Mouse (Mus musculus) mature B cell (primary cell): ENCODE results near the gene Fbn1.

ENCODE experiments used
- in situ Hi-C: fragments of 300-500 bp; cut with MboI; formaldehyde crosslinking; loops from 2 replicates; pipeline ENCODE4 v1.14.3; 2019

The Fbn1 gene

DNA sequence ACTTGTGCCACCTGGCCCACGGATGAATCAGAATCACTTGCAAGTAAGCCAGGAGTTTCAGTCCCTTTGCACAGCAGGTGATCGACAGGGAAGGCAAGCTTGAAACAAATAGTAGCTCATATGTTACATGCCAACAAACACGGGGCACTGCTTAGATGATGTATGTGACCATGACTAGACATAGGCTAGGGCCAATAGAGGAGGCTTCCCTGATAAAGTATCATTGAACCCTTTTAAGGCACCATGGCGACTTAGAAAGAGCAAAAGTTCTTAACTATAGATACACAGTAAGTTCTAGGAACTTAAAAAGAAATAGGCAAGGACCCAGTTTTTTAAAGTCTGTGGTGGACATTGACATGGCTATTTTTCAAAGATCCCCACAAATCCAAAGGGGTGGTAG is at the start of gene Fbn1:
Fbn1 (minus strand) TSS at position 101 of the 400 bp plus-strand sequence.
- in situ Hi-C loops, result no loop called here

DNA sequence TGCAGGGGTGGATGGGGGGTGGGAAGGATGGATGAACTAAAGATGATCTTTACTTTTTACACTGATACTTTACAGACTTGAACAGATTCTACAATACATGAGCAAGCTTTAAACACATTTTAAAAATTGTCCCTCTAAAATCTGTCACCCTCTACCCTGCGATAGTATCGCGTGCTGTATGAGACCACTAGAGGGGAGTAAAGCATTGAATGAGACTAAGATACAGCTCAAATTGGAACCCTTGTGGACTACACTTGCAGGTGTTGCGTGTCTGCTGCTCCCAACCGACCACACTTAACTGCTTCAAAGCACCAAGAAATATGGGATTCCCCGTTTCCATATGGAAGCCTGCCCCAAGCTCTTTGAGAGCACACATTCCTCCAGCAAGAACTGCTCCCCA is 48.0 kb upstream of the Fbn1 start:
- in situ Hi-C loops, result no loop called here

DNA sequence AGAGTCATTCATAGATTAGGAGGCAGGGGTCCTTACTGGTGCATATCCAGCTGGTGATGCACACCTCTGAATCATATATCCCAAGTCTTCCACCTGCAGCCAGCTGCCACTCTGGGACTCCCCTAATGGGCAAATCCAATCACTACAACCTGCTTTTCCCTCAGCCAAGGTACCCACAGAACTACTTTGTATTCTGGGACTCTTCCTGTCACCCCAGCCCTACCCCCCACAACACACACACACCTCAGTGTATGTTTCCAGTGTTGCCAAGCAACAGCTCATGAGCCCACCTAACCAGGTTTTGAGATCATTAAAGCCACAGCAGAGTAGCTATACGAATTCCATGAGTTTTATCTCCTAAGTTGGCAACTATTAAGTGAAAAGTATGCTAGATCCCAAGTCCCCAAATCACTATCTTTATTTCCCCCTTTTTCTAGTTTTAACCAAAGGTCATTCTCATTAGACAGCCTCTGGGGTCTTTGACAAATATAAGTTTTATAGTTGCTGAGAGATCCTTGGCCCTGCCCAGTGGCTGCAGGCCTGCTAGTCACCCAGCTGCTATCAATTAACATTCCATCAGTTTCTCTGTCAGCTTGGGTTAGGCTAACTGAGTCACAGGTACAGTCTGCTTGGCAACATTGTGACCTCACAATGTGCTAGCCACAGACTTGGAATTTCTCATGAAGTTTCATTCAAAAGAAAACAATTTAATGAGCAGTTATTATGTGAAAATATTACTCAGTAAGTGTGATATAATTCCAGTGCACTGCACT is 41.2 kb upstream of the Fbn1 start:
- in situ Hi-C loops, result no loop called here

DNA sequence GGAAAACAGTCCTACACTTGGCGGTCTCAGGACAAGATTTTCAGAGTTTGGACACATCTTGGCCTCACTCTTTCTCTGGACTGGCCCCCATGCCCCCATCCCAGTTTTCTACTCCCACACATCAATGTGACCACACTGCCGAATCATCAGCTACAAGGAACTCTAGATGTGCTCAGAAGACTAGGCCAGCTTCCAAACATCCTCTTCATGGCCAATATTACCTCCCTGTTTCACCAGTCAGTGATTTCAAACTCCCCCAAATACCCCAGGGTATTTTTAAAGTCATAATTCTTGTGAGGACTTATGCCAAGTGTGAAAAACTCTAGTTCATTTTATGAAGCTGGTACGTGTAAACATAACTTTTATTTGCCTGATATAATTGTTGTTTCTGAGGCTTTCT is 37.2 kb upstream of the Fbn1 start:
- in situ Hi-C loops, result no loop called here

GRCm38 (mm10) chr2:125543646-125544045 is 35.9 kb upstream of the Fbn1 start:
- in situ Hi-C loops, result no loop called here

DNA sequence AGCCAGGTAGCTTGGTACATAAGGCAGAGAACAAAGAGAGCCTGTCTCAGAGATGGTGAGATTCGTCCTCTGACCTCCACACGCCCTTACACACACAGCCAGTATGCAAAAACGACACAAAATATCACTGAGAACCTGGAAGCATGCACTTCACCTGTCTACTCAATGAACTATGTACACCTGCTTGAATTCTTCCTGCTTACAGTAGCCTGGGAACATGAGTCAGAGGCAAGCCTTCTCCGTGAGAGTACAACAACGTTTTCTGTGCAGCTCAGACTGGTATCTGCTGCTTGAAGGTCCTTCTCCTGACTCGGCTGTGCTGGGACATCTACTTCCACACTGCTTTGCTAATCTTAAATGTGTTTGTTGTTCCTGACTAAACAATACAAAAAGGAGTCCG is 33.7 kb upstream of the Fbn1 start:
- in situ Hi-C loops, result no loop called here

GRCm38 (mm10) chr2:125540579-125540978 is 32.8 kb upstream of the Fbn1 start:
- in situ Hi-C loops, result no loop called here

- in situ Hi-C loops, result no loop called here
Measured at GRCm38 (mm10) chr2:125539640-125540039, 31.8 kb upstream of the Fbn1 start.

- in situ Hi-C loops, result no loop called here
Measured at GRCm38 (mm10) chr2:125530665-125531064, 22.9 kb upstream of the Fbn1 start.

DNA sequence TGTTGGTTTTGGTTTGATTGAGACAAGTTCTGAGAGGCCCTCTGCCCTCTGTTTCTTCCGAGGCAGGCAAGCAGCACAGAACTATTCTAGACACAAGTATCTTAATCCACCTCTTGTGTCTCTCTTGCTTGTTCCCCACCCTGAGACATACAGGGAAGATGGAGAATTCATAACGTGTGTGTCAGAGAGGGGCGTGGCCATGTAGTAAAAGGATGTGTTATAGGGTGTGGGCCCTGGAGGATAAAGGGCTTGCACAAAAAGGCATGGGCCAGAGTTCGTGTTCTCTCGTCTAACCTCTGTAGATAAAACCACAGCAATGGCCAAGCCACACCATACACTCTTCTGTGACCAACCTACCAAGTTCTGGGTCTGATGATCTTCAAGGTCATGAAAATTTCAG is 18.8 kb upstream of the Fbn1 start:
- in situ Hi-C loops, result no loop called here

- in situ Hi-C loops, result no loop called here
Measured at GRCm38 (mm10) chr2:125525484-125525883, 17.7 kb upstream of the Fbn1 start.

GRCm38 (mm10) chr2:125516594-125516993 is 8.8 kb upstream of the Fbn1 start:
- in situ Hi-C loops, result no loop called here

DNA sequence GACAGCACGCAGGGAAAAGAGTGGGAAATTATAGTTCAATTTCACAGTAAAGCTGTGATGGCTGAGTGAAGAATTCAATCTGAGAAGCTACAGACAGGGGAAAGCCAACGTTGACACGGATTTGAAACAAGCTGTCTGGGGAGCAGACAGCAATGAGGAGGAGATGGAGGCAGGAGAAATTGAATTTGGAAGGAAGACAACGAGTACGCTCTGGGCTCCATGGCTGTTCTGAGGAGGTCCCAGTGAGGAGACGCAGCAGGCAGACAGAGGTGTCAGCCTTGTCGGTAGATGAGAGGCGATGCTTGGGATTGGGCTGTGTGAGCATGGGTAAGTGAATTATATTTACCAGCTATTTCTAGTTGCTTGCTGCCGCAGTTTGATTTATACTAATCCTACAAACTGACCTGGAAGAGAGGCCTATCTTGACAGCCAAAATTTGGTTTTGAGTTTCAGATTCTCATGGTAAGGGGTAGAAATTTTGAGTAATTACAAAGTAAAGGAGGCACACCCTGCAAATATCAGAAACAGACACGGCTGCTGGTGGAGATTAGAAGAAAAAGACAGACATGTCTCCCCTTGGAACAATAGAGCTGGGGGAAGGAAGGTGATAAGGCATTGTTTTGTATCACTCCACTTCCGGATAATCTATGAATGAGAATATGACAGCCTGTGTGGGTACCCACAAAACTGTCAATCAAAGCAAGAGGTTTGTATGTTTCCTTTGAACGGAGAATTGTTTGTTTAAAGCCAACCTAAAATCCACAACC is 7.7 kb upstream of the Fbn1 start:
- in situ Hi-C loops, result no loop called here

DNA sequence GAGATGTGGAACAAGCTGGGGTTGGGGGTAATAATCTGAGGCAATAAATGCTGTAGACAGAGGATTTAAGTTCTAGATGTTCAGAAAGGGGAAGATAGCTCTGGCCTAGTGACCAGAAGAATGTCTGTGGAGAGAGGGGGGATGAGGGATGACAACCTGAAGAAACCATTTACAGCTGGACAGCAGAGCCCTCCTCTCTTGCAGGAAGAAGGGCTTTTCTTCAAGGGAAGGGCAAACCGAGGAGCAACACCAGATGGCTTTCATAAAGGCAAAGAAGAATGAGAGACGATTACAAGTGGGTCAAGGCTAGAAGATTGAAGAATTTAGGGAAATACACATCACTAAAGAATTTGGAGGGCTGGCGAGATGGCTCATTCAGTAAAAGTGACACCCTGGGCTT is 6.6 kb upstream of the Fbn1 start:
- in situ Hi-C loops, result no loop called here

- in situ Hi-C loops, result no loop called here
Measured at GRCm38 (mm10) chr2:125512544-125512943, 4.8 kb upstream of the Fbn1 start.

- in situ Hi-C loops, result no loop called here
Measured at GRCm38 (mm10) chr2:125511898-125512297, 4.1 kb upstream of the Fbn1 start.

- in situ Hi-C loops, result no loop called here
Measured at GRCm38 (mm10) chr2:125510752-125511151, 3.0 kb upstream of the Fbn1 start.

GRCm38 (mm10) chr2:125508381-125508780 is 588 bp upstream of the Fbn1 start:
- in situ Hi-C loops, result no loop called here

- in situ Hi-C loops, result no loop called here
Measured at GRCm38 (mm10) chr2:125506316-125507054, 1.3 kb downstream of the Fbn1 start.

- in situ Hi-C loops, result no loop called here
Measured at GRCm38 (mm10) chr2:125505746-125506315, 2.0 kb downstream of the Fbn1 start.

GRCm38 (mm10) chr2:125505006-125505745 is 2.6 kb downstream of the Fbn1 start, which contains the start of gene Gm9913:
Gene Gm9913 (plus strand): TSS chr2:125505089.
- in situ Hi-C loops, result no loop called here
